Mouse (Mus musculus) layer of hippocampus, postnatal 25 days (tissue): ENCODE data around the gene Ppp1r36. TPM values are rescaled to one million over a fixed set of nuclear protein-coding genes. Genes with fewer than 3 reads are reported as not detected.
"Not testable (repeated sequence)": the region's sequence is repeated elsewhere in the genome, so short reads cannot be mapped to it uniquely, and the experiment has no call there.

ENCODE experiments used
- DNase-seq, 2 experiments: peaks; one replicate each; pipeline ENCODE4 v3.0.0; 2022; ENCODE audit warnings: mixed read lengths in 2 of 2, low spot score in 1 of 2; ENCODE audit errors: extremely low spot score in 1 of 2
- total RNA-seq, 2 experiments: library from RNA; stranded (reverse); gene quantifications; 2 replicates each; pipeline ENCODE4 v1.2.3; 2021

Ppp1r36 gene
- total RNA-seq, 2 experiments from 2014 or later, result 0.92 to 1.5 TPM

GRCm38 (mm10) chr12:76444359-76444772 is 27.0 kb downstream of the Ppp1r36 start:
- DNase-seq, result no peak

- no peak for DNase-seq
Observed at GRCm38 (mm10) chr12:76444862-76445261, 27.5 kb downstream of the Ppp1r36 start.

GRCm38 (mm10) chr12:76446201-76446600 is 28.9 kb downstream of the Ppp1r36 start:
- DNase-seq, result no peak

GRCm38 (mm10) chr12:76448127-76448526 is 30.8 kb downstream of the Ppp1r36 start:
- no peak for DNase-seq

GRCm38 (mm10) chr12:76452203-76452602 is 34.9 kb downstream of the Ppp1r36 start:
- no peak for DNase-seq

GRCm38 (mm10) chr12:76458445-76458844 is 41.1 kb downstream of the Ppp1r36 start:
- not testable (repeated sequence) for DNase-seq

GRCm38 (mm10) chr12:76459032-76459431 is 41.7 kb downstream of the Ppp1r36 start:
- no peak for DNase-seq

- DNase-seq, result no peak
Observed at GRCm38 (mm10) chr12:76463391-76463790, 46.1 kb downstream of the Ppp1r36 start.

- DNase-seq, result no peak
Observed at GRCm38 (mm10) chr12:76464651-76465252, 47.4 kb downstream of the Ppp1r36 start.

GRCm38 (mm10) chr12:76466651-76467050 is 49.3 kb downstream of the Ppp1r36 start:
- DNase-seq, result no peak

- no peak for DNase-seq
Observed at GRCm38 (mm10) chr12:76467256-76467655, 49.9 kb downstream of the Ppp1r36 start.

- DNase-seq, result peak; percentile 53 to 89
Observed at GRCm38 (mm10) chr12:76472046-76472445, 54.7 kb downstream of the Ppp1r36 start.

GRCm38 (mm10) chr12:76473562-76474245 is 56.4 kb downstream of the Ppp1r36 start:
- DNase-seq, result no peak

GRCm38 (mm10) chr12:76474246-76474583 is 56.9 kb downstream of the Ppp1r36 start:
- no peak for DNase-seq

GRCm38 (mm10) chr12:76474802-76475201 is 57.5 kb downstream of the Ppp1r36 start:
- no peak for DNase-seq

GRCm38 (mm10) chr12:76476146-76476545 is 58.8 kb downstream of the Ppp1r36 start:
- no peak for DNase-seq

- DNase-seq, result no peak
Observed at GRCm38 (mm10) chr12:76478309-76479023, 61.1 kb downstream of the Ppp1r36 start.

- no peak for DNase-seq
Observed at GRCm38 (mm10) chr12:76479174-76479573, 61.8 kb downstream of the Ppp1r36 start.

GRCm38 (mm10) chr12:76479836-76480495 is 62.6 kb downstream of the Ppp1r36 start:
- no peak for DNase-seq

- no peak for DNase-seq
Observed at GRCm38 (mm10) chr12:76482446-76482845, 65.1 kb downstream of the Ppp1r36 start.

GRCm38 (mm10) chr12:76482948-76483347 is 65.6 kb downstream of the Ppp1r36 start:
- DNase-seq, result no peak
